Mouse (Mus musculus): ENCODE results near the gene Tmem268.

Gene Tmem268

DNA sequence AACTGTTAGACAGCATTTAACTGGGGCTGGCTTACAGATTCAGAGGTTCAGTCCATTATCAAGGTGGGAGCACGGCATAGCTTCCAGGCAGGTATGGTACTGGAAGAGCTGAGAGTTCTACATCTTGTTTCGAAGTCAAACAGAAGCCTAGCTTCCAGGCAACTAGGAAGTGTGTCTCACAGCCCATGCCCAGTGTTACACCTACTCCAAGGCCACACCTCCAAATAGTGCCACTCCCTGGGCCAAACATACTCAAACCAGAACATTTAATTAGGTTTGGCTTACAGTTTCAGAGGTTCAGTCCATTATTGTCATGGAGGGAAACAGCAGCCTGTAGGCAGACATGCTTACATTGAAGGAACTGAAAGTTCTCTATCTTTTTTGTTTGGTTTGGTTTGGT, 3.5 kb upstream of the Tmem268 start:
- no peak for DNase-seq (ENCODE audit: low read depth, low spot score)

DNA sequence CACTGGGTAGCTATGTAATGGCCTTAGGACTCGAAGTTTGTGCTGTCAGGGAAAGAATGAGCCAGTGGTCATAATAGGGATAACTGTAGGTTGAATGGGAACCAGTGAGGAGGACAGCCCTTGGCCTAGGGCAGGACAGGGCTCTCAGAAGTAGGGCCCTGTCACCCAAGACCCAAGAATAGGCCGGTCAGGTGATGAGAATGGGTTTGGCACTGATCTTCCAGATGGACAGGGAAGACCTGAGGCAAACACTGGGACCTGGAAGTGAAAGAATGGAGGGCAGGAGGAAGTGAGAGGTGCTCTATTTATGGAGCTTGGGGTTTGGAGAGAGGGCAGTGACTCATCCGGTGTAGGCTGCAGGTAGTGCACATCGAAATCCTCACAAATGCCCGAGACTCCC, 1.9 kb upstream of the Tmem268 start:
- no peak for DNase-seq (ENCODE audit: low read depth, low spot score)

DNA sequence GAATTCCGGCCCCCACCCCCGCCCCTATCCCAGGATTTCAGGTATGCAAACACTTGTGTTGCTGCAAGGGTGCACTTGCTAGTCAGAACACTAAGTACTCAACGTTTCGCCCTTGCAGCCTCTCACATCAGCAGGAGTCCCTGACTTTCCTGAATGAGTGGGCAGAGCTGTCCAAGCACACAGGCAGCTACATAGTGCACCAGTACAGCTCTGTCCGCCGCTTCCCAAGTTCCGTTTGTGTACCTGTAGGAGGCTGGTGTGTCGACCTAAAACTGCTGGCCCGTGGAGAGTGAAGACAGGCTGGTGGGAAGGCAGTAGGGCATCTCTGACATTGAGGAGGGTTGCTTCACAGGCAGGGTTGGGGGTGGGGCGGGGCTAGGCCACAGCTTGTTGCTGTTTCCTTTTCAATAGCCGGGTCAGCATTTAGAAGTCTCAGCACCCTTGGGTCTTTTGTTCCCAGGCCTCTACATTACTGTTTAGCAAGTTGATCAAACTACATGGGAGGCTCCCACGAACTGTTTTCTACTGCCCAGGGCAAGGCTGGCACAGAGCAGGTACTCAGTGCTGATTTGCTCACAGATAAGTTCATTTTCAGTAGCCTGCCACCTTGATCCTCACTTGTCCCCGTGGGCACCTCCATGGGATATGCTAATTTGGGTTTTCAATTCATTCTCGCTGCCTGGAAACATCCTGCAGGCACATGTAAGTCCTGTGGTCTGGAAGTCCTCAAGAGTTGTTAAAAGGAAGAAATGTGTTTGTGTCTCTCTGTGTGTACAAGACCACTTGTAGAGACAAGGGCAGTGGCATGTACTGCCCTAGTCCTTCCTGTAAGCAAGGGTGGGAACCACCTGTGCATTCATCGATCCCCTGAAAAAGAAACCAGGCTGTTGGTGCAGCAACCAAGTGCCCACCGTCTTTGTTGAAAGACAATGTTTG, 1.2 kb upstream of the Tmem268 start:
- peak; percentile 39 for DNase-seq (ENCODE audit: low read depth, low spot score)

DNA sequence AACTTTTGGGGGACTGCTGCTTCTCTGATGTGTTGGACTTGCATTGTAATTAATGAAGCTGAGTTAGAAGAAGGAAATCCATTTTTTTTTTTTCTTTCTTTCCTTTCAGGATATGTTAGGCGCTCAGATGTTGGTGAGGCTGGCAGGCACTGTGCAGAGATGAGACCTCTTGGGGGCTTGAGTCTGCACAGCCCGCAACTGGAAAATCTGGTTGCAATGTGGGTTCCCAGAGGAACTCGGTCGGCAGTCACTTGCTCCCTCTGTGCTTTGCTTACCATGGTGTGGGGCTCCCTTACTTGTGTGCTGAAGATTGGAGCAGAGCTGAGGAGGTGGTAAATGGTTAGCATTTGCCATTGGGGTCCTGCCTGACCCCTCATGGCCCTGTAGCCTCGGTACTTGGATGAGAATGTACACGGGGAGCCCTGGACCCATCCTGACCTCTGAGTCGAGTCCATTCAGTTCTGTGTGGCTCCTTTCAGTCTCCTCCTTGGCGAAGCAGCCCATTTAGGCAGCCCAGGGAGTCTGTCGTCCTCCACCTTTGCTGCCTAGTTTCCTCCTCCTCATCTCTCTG, 631 bp downstream of the Tmem268 start:
- DNase-seq (ENCODE audit: low read depth, low spot score), result no peak

DNA sequence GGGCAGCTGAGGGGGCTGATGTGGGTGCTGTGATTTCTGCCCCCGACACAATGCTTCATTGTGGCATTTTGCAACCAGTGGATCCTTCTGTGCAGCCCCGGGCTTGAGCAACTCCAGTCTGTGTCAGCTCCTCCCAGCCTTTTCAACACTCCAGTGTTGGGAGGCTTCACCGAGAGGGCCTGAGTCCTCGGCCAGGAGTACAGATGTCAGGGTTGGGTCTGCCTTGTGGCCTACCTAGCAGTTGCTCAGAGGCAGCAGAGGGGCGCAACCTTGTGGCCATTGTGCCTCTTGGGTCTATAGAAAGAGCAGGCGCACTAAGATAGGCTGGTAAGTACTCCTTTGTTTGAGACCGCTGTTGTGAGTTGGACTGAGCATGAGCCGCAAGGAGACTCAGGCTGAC, 1.5 kb downstream of the Tmem268 start:
- peak; percentile 53 for DNase-seq (ENCODE audit: low read depth, low spot score)

DNA sequence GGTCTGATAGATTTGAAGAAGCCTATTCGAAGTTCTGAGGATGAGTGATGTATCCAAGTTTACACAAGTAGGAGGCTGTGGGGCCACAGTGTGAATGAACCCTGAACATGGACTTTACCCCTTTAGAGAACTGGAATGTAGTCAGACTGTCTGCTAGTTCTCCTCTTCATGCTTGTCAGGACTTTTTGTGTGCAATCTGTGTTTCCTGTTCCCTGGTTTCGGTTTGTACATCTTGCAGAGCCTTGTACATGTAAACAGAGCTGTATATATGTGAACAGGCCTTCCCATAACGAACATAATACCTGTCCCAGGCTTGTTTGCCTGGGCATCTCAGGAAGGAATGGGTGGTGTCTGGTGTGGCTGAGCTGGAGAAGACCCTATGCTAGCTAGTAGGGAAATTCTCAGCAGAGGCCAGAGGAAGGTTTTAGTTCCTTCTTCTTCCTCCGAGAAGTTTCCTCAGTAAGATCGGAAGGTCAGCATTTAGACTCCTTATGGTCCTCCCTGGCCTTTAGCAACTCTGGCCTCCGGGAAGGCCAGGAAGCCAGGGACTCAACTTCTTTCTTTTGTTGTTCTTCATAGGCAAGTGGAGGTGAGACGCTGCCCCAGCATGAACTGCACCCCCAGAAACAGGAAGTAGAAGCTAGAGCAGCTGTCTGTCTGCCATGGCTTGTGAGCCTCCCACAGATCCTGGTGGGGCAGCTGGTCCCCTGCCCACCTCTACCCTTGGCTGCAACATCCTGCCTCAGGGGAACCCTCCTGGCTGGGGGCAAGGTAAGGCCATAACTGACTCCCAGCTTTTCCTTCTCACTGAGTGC, 3.5 kb downstream of the Tmem268 start:
- no peak for DNase-seq (ENCODE audit: low read depth, low spot score)

DNA sequence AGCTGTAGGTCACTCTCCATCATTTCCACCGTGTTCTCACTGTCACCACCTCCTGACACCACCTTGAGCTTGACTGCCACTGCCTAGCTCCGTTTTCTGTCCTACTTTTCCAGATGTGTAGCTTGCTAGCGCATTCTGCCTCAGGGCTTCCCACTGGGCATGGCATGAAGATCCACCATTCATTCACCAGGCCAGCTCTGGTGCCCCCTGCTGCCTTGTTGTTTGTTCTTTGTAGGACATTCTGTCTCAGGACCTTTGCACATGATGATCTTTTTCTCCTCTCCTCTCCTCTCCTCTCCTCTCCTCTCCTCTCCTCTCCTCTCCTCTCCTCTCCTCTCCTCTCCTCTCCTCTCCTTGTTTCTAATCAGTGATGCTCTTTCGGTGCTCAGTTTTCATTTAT, 4.2 kb downstream of the Tmem268 start:
- no peak for DNase-seq (ENCODE audit: low read depth, low spot score)

DNA sequence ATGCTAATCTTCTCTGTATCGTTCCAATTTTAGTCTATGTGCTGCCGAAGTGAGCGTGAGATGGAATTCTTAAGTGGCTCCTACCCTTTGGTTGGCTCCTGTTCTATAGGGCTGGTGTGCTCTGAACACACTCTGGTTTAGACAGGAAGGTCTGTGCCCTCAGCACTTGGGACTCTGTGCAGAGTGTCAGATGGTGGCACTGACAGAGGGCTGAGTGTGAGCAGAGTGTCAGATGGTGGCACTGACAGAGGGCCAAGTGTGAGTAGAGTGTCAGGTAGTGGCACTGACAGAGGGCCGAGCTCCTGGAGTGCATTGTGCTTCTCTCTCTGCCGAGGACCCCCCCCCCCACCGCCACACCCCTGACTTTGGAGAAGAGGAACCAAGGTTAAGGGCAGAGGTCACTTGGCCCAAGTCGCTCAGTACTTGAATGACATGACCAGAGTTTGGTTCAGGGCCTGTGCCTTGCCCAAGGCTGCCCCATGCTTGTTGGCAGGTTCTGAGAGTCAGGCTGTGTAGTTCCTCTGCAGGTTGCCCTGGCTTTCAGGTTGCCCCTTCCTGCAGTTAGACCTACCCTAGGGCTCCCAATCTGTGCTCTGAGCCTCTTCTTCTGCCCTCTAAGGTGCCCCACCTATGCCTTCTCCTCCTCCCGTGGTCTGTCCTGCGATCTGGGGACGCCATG, 9.3 kb downstream of the Tmem268 start:
- DNase-seq (ENCODE audit: low read depth, low spot score), result no peak

DNA sequence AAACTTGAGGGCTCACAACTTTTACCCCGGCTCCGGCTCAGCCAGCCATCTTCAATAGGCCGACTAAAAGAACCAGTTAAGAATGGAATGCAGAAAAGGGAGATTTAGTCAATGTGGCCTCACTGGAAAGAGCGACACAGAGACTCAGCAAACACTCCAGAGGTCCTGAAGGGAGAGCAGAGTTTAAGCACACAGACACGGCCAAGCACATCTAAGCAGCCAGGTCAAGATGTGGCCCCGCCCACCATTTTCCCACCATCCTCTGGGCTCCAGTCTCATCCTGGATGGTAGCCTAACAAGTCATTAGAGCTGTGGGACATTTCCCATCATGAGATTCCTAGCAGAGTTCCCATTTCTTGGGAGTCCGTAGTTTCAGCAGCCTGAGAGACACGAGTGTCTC, 10.7 kb downstream of the Tmem268 start:
- DNase-seq (ENCODE audit: low read depth, low spot score), result no peak

DNA sequence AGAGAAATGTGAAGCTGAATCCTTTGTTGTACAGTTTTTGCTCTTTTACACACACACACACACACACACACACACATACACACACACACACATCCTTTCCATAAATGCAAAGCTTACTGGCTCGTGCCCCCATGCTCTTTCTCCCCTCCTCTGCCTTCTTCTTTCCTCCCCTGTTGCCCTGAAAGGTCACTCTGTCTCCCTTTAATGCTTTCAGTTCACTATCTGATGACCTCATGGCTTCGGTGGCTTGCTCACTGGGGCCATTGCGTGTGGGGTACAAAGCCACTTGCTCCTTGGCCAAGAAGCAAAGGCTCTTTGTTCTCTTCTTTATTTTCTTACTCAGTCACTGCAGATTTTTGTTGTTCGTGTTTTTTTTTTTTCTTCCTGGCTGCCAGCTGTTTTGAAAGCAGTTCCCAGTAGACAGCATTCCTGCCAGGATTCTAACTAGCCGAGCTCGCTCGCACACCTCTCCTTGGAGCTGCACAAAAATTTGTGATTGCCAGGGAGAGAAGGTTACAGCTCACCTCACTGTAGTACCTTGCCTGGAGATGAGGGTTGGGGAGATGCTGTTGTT, 11.7 kb downstream of the Tmem268 start:
- no peak for DNase-seq (ENCODE audit: low read depth, low spot score)

DNA sequence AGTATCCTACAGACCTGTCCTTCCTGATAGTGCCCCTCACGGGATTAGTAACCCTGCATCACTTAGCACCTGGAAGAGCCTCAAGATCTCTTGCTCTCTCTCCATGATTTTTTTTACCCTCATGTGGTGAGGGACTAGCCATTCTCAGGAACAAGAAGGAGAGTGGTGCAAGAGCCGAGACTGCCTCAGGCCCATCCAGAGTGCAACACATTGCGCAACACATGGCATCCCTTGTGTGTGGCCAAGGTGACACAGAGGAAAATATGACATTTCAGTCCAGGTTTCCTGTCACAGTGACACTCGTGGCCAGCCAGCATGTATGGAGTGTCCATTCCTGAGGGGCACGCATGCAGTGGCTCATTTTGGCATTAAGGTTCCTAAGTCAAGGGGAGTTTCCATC, 14.0 kb downstream of the Tmem268 start:
- DNase-seq (ENCODE audit: low read depth, low spot score), result no peak

DNA sequence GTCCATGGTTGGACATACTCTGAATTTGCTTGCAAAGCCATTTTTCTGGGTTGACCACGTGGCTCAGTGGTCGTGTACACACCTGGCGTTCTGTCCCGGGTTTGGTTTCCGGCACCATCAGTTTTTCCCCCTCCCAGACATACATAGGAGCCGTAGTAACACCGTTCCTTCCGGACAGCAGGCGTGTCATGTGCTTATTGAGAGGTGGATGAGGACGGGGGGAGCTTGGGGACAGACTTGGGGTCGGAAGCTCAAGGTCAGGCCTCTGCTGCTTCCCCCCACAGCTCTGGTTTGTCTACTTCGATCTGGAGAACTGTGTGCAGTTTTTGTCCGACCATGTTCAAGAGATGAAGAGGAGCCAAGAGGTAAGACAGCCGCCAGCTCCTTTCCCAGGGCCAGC, 21.1 kb downstream of the Tmem268 start:
- DNase-seq (ENCODE audit: low read depth, low spot score), result no peak

DNA sequence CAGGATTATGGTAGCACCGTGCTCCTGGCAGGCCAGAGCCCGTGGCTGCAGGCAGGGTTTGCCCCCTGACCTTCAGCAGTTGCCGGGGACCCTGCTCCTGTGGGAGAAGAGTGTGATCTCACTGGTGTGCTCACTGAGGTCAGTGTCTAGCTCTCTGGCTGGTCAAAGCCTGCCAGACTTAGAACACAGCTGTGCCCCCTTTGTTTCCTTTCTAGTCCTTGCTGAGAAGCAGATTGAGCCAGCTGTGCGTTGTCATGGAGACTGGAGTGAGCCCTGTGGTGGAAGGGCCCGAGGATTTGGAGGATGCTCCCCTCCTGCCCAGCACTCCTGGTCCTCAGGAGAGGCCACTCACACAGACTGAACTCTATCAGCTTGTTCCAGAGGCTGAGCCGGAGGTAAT, 21.5 kb downstream of the Tmem268 start:
- DNase-seq (ENCODE audit: low read depth, low spot score), result peak; percentile 11

DNA sequence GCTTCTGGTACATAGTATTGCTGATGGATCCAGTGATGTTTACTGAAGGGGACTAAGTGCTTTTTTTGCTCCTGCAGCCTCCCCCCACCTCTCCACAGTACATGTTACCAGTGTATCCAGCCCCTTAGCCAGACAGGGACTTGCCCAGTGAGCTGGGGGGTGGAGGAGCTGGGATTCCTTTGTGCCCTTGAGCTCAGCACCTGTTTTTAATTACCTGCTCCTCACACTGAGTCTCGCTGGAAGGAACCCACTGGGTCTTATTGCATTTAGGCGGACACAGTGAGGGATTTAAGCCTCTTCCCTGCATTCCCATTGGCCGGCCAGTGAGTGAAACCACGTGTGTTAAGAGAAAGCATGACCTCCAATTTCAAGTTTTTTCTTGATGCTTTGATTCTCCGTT, 24.0 kb downstream of the Tmem268 start:
- DNase-seq (ENCODE audit: low read depth, low spot score), result no peak

DNA sequence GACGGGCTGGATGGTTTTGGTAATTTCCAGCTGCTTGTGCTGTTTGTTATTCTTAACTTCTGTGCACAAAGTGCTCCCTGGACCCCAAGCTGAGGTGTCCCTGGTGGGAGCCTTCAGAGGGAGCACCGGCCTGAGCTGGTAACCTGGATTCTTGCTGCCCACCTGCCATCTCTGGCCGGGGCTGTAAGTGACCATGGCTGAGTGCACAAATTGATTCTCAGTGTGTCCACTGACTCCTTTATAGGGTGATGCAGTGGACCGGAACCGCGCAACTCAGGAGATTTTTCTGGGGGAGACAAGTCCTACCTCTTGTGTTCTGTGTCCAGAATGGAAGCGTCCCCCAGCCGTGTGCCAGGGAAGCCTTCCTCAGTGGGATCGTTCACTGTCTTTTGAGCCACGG, 26.6 kb downstream of the Tmem268 start:
- no peak for DNase-seq (ENCODE audit: low read depth, low spot score)

DNA sequence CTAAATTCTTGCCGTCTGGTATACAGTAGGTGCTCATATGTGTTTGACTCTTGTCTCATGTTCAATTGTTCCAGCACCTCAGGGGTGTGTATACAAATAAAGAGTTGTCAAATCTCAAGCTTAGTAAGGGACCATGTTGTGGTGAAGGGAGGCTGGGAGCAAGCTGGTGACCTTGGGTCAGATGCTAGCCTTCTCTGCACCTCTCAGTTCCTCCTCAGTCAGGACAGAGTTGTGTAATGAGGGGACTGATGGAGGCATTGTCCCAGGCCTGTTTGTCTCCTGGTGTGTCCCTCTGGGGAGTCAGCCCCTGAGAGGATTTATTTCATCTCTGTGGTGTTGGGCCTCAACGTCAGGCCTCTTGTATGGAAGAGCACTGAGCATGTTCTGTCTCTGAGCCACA, 27.7 kb downstream of the Tmem268 start:
- DNase-seq (ENCODE audit: low read depth, low spot score), result no peak

DNA sequence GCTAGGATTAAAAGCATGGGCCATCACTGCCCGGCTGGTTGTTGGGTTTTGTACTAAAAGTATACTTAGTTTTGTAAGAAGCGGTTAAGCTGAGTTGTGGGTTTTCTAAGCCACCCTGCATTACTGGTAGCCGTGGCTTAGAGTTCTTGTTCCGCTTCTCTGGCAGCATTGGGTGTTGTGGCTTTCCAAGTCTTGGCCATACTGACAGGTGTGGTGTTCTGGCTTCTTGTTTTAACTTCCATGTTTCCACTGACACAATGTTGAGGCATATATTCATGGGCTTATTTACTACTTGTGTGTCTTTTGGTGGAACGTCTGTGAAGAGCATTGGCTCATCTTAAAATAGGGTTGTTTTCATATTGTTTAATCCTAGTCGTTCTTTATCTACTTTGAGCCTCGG, 31.4 kb downstream of the Tmem268 start:
- DNase-seq (ENCODE audit: low read depth, low spot score), result no peak

DNA sequence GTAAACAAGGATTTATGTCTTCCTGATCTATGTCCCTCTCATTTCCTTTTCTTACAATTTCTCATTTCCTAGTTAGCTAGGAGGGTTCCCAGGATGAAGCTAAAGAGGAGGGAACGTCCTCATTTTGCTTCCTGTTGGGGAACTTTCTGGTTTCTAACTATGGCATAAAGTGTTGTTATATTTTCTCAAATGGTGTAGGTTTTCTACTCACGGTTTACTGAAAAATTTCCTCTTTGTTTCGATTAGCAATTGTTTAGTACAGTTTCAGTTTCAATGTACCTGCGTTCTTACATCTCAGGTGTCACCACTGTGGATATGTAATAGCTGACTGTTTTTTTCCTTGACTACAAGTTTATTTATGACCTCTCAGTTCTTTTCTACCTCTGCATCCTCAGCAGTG, 32.0 kb downstream of the Tmem268 start:
- no peak for DNase-seq (ENCODE audit: low read depth, low spot score)

DNA sequence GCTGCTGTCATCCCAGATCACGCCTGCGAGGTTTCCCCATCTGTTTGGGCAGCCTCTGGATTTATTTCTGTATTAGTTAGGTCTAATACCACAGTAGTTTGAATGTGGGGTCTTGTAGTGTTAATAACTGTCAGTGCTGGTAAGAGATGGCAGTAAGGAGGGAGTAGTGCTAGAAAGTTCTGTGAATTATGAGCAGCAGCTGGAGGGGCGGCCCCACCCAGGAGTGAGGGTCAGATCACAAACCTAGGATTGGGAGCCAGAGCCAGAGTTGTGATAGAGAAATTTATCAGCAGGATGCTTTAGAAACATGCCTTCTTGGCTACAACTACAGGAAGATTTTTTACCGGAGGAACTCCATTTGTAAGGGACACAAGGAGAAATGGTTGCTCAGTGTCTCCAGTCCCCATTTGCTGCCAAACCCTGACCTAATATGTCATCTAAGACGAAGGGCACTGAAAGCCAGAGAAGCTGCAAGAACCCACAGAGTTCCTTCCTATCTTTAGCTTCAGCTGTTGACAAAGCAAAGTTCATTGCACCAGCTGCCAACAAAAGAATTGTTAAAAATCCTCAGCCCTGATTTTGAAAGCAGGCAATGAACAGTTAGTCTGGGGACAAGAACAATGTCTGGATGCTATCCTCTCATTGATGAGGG, 36.0 kb downstream of the Tmem268 start:
- no peak for DNase-seq (ENCODE audit: low read depth, low spot score)

DNA sequence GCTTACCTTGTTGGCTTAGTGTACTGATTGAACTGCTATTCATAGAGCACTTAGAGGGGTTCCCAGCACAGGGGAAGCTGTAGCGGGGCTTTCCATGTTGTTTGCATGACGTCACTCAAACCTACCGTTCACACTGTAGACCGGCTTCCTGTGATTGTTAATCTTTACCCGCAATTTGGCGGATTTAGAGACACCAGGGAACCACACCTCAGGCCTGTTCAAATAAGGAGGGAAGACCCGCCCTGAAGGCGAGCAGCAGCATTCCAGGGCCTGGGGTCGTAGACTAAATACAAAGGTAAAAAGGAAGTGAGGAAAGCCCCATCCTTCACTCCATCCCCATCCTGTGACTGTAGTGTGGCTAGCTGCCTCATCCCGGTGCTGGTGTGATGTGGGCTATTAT, 36.7 kb downstream of the Tmem268 start:
- no peak for DNase-seq (ENCODE audit: low read depth, low spot score)

DNA sequence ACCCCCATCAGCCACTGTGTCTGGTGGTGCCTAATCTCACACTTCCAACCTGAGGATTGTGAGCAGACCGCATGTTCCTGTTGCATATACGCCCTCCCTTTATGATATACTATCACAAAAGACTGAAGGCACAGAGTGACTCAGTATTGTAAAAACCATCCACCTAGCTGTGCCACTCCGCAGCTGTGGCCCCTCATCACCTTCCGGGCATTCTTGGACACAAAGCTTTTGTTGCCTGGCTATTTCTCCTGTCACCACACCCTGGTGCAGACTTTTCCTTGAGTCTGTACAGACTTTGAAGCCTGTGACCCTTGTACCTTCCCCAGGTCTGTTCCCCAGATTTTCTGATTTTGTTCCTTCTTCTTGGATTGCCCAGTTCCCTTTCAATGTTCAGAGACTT, 37.4 kb downstream of the Tmem268 start:
- DNase-seq (ENCODE audit: low read depth, low spot score), result no peak
